Mouse (Mus musculus): ENCODE data around the gene Tob2. TPM values are rescaled to one million over a fixed set of nuclear protein-coding genes. Genes with fewer than 3 reads are reported as not detected.

The Tob2 gene
- polyA plus RNA-seq, 1 experiment from 2014 or later, result 12.3 TPM

- H3K4me1 ChIP-seq (ENCODE audit: insufficient read depth), result peaks cover 31% of the 10 kb centered on the region
- no peak for TF ChIP-seq EP300 (IDR thresholded peaks at IDR 0.05; ENCODE audit: low read depth)
- TF ChIP-seq CTCF (IDR thresholded peaks at IDR 0.05; ENCODE audit: low read depth), result no peak
- H3K36me3 ChIP-seq (replicated peaks; ENCODE audit: insufficient read depth, low read length), result no peaks in the 10 kb centered on the region
- WGBS (ENCODE audit: insufficient replicate concordance), result 60% methylated on average over 3 of the region's 3 CpGs
- H3K9ac ChIP-seq (replicated peaks), result no peak overlapping the region
- H3K4me2 ChIP-seq (ENCODE audit: low read depth, low read length), result no peak overlapping the region
- no peak overlapping the region for H3K27ac ChIP-seq (ENCODE audit: low read depth)
- ATAC-seq (no peak), DNase-seq (no peak)
- no peak overlapping the region for H3K4me3 ChIP-seq (ENCODE audit: low read depth, low read length)
- H3K9me3 ChIP-seq (ENCODE audit: low read length), result no peaks in the 10 kb centered on the region
- no peaks in the 10 kb centered on the region for H3K27me3 ChIP-seq (ENCODE audit: insufficient read depth, low read length)
Measured at GRCm38 (mm10) chr15:81804883-81805282, 53.7 kb downstream of the Tob2 start.

GRCm38 (mm10) chr15:81804172-81804571 lies 54.4 kb downstream of the Tob2 start:
- Histone ChIP-seq H3K4me3 (ENCODE audit: low read depth, low read length) (no peak overlapping the region), H3K4me1 (ENCODE audit: insufficient read depth) (peaks cover 25% of the 10 kb centered on the region), H3K36me3 (replicated peaks; ENCODE audit: insufficient read depth, low read length) (no peaks in the 10 kb centered on the region), H3K27me3 (ENCODE audit: insufficient read depth, low read length) (no peaks in the 10 kb centered on the region), H3K9me3 (ENCODE audit: low read length) (no peaks in the 10 kb centered on the region), H3K9ac (replicated peaks) (no peak overlapping the region), H3K27ac (ENCODE audit: low read depth) (no peak overlapping the region), H3K4me2 (ENCODE audit: low read depth, low read length) (no peak overlapping the region)
- ATAC-seq, result no peak
- 84% methylated on average over 1 of the region's 1 CpGs for WGBS (ENCODE audit: insufficient replicate concordance)
- no peak for DNase-seq
- TF ChIP-seq EP300 (IDR thresholded peaks at IDR 0.05; ENCODE audit: low read depth) (no peak), CTCF (IDR thresholded peaks at IDR 0.05; ENCODE audit: low read depth) (no peak)

GRCm38 (mm10) chr15:81803425-81803951 lies 55.1 kb downstream of the Tob2 start:
- WGBS (ENCODE audit: insufficient replicate concordance), result 35% methylated on average over 4 of the region's 4 CpGs
- no peaks in the 10 kb centered on the region for H3K27me3 ChIP-seq (ENCODE audit: insufficient read depth, low read length)
- H3K36me3 ChIP-seq (replicated peaks; ENCODE audit: insufficient read depth, low read length), result no peaks in the 10 kb centered on the region
- TF ChIP-seq CTCF (IDR thresholded peaks at IDR 0.05; ENCODE audit: low read depth) (no peak), EP300 (IDR thresholded peaks at IDR 0.05; ENCODE audit: low read depth) (no peak)
- no peak overlapping the region for H3K27ac ChIP-seq (ENCODE audit: low read depth)
- H3K9me3 ChIP-seq (ENCODE audit: low read length), result no peaks in the 10 kb centered on the region
- peak overlapping the region; percentile 75 for H3K4me2 ChIP-seq (ENCODE audit: low read depth, low read length)
- peaks cover 25% of the 10 kb centered on the region for H3K4me1 ChIP-seq (ENCODE audit: insufficient read depth)
- no peak overlapping the region for H3K9ac ChIP-seq (replicated peaks)
- DNase-seq (no peak), ATAC-seq (no peak)
- no peak overlapping the region for H3K4me3 ChIP-seq (ENCODE audit: low read depth, low read length)

GRCm38 (mm10) chr15:81802941-81803351 lies 55.6 kb downstream of the Tob2 start:
- Histone ChIP-seq H3K27ac (ENCODE audit: low read depth) (peak overlapping the region; percentile 79), H3K4me3 (ENCODE audit: low read depth, low read length) (peak overlapping the region; percentile 35), H3K4me2 (ENCODE audit: low read depth, low read length) (peak overlapping the region; percentile 75), H3K9me3 (ENCODE audit: low read length) (no peaks in the 10 kb centered on the region), H3K36me3 (replicated peaks; ENCODE audit: insufficient read depth, low read length) (no peaks in the 10 kb centered on the region), H3K4me1 (ENCODE audit: insufficient read depth) (peaks cover 25% of the 10 kb centered on the region), H3K27me3 (ENCODE audit: insufficient read depth, low read length) (no peaks in the 10 kb centered on the region), H3K9ac (replicated peaks) (peak overlapping the region; percentile 57)
- WGBS (ENCODE audit: insufficient replicate concordance), result 10% methylated on average over 8 of the region's 8 CpGs
- no peak for TF ChIP-seq EP300 (IDR thresholded peaks at IDR 0.05; ENCODE audit: low read depth)
- no peak for TF ChIP-seq CTCF (IDR thresholded peaks at IDR 0.05; ENCODE audit: low read depth)
- ATAC-seq, result peak; percentile 10
- DNase-seq, result no peak

- Histone ChIP-seq H3K4me3 (ENCODE audit: low read depth, low read length) (peak within 1 kb of the TSS; percentile 35), H3K27ac (ENCODE audit: low read depth) (peak within 1 kb of the TSS; percentile 79), H3K4me2 (ENCODE audit: low read depth, low read length) (peak within 1 kb of the TSS; percentile 75), H3K36me3 (replicated peaks; ENCODE audit: insufficient read depth, low read length) (no peaks in the 10 kb centered on the region), H3K4me1 (ENCODE audit: insufficient read depth) (peaks cover 25% of the 10 kb centered on the region), H3K9me3 (ENCODE audit: low read length) (no peaks in the 10 kb centered on the region), H3K9ac (replicated peaks) (peak within 1 kb of the TSS; percentile 57), H3K27me3 (ENCODE audit: insufficient read depth, low read length) (no peaks in the 10 kb centered on the region)
- WGBS (ENCODE audit: insufficient replicate concordance), result 14% methylated on average over 17 of the region's 19 CpGs
- TF ChIP-seq EP300 (IDR thresholded peaks at IDR 0.05; ENCODE audit: low read depth) (peak; percentile 56; the same call in 1 of the 2 replicates), CTCF (IDR thresholded peaks at IDR 0.05; ENCODE audit: low read depth) (peak; percentile 53)
- DNase-seq (peak; percentile 98), ATAC-seq (peak; percentile 94)
Measured at GRCm38 (mm10) chr15:81802001-81802890, 56.4 kb downstream of the Tob2 start, which contains the start of gene Tef. TSS of gene Tef (plus strand) at chr15:81802421.

GRCm38 (mm10) chr15:81800391-81800790 lies 58.2 kb downstream of the Tob2 start:
- Histone ChIP-seq H3K9ac (replicated peaks) (no peak overlapping the region), H3K27me3 (ENCODE audit: insufficient read depth, low read length) (no peaks in the 10 kb centered on the region), H3K27ac (ENCODE audit: low read depth) (no peak overlapping the region), H3K4me2 (ENCODE audit: low read depth, low read length) (no peak overlapping the region), H3K4me3 (ENCODE audit: low read depth, low read length) (no peak overlapping the region), H3K4me1 (ENCODE audit: insufficient read depth) (peaks cover 21% of the 10 kb centered on the region), H3K36me3 (replicated peaks; ENCODE audit: insufficient read depth, low read length) (no peaks in the 10 kb centered on the region), H3K9me3 (ENCODE audit: low read length) (no peaks in the 10 kb centered on the region)
- TF ChIP-seq CTCF (IDR thresholded peaks at IDR 0.05; ENCODE audit: low read depth) (no peak), EP300 (IDR thresholded peaks at IDR 0.05; ENCODE audit: low read depth) (no peak)
- ATAC-seq (no peak), DNase-seq (no peak)
- WGBS (ENCODE audit: insufficient replicate concordance), result 71% methylated on average over 3 of the region's 3 CpGs

Data from liver, postnatal 0 days (tissue).